Mouse (Mus musculus): ENCODE results near the gene Cdk2ap2. TPM values are rescaled to one million over a fixed set of nuclear protein-coding genes. Genes with fewer than 3 reads are reported as not detected.

Cdk2ap2 gene
- polyA plus RNA-seq, 1 experiment from 2014 or later = 82.7 TPM

DNA sequence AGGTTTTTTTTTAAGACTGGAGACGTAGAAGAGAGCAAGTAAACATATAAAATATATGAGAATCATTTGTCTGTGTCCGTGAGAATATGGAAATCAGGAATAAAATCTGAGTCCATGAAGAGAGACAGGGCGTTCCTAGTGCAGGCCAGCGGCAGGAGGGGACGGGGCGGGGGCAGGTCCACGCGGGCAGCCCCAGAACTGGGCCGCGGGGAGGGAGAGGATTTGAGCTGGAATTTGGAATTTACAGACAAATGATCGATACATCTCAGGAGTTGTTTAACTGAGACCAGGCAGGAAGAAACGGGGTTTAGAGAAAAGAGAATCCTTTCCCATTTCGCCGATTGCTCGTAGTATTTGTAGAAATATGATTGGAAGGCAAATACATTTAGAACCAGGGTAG, 26.7 kb upstream of the Cdk2ap2 start:
- no peaks in the 10 kb centered on the region for H3K36me3 ChIP-seq
- H3K4me2 ChIP-seq = no peak overlapping the region
- 76% methylated on average over 15 of the region's 15 CpGs for WGBS
- H3K27me3 ChIP-seq = no peaks in the 10 kb centered on the region
- no peak overlapping the region for H3K27ac ChIP-seq
- ATAC-seq (ENCODE audit: insufficient number of reproducible peaks, low FRiP score, low TSS enrichment, low read depth) = no peak
- H3K4me3 ChIP-seq = no peak overlapping the region
- no peak overlapping the region for H3K9ac ChIP-seq
- no peaks in the 10 kb centered on the region for H3K4me1 ChIP-seq
- no peaks in the 10 kb centered on the region for H3K9me3 ChIP-seq

DNA sequence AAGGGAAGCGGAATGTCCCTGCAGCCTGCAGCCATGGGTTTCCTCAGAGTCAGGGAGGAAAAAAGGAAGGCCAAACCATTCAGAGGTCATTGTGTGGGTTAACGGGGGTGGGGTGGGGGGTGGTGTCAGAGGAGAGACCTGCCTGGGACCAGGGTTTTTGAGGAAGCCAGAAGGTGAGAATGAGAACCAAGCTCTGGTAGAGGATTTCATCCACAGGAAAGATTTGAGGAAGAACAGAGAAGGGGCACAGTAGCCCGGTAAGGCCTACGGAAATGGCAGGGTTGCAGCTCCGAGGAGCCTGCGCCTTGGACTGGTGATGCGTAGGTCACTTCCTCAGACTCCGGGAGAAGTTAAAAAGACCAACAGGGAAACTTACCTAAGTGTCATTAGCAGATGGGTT, 26.2 kb upstream of the Cdk2ap2 start:
- WGBS = 81% methylated on average over 8 of the region's 8 CpGs
- H3K4me3 ChIP-seq = no peak overlapping the region
- no peaks in the 10 kb centered on the region for H3K27me3 ChIP-seq
- no peak overlapping the region for H3K9ac ChIP-seq
- H3K9me3 ChIP-seq = no peaks in the 10 kb centered on the region
- H3K27ac ChIP-seq = no peak overlapping the region
- no peak for ATAC-seq (ENCODE audit: insufficient number of reproducible peaks, low FRiP score, low TSS enrichment, low read depth)
- H3K4me2 ChIP-seq = no peak overlapping the region
- H3K36me3 ChIP-seq = no peaks in the 10 kb centered on the region
- H3K4me1 ChIP-seq = no peaks in the 10 kb centered on the region

DNA sequence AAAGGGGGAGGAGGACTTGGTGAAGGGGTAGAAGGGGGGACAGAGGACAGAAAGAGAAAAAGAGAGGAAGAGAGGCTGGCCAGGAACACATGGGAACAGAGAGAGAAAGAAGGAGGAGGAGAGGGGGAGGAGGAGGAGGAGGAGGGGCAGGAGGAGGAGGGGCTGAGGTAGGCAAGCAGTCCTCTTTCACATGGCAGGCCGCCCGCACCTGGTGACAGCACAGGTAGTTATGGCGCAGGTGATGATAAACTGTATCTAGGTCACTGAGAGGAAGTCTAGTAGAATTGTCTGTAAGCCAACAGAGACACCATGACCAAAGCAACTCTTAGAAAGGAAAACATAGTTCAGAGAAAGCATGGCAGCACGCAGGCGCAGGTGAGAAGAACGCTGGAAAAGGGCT, 25.6 kb upstream of the Cdk2ap2 start:
- 90% methylated on average over 6 of the region's 6 CpGs for WGBS
- Histone ChIP-seq H3K4me2 (no peak overlapping the region), H3K4me3 (no peak overlapping the region), H3K9me3 (no peaks in the 10 kb centered on the region), H3K4me1 (no peaks in the 10 kb centered on the region), H3K27ac (no peak overlapping the region), H3K36me3 (no peaks in the 10 kb centered on the region), H3K9ac (no peak overlapping the region), H3K27me3 (no peaks in the 10 kb centered on the region)
- no peak for ATAC-seq (ENCODE audit: insufficient number of reproducible peaks, low FRiP score, low TSS enrichment, low read depth)

DNA sequence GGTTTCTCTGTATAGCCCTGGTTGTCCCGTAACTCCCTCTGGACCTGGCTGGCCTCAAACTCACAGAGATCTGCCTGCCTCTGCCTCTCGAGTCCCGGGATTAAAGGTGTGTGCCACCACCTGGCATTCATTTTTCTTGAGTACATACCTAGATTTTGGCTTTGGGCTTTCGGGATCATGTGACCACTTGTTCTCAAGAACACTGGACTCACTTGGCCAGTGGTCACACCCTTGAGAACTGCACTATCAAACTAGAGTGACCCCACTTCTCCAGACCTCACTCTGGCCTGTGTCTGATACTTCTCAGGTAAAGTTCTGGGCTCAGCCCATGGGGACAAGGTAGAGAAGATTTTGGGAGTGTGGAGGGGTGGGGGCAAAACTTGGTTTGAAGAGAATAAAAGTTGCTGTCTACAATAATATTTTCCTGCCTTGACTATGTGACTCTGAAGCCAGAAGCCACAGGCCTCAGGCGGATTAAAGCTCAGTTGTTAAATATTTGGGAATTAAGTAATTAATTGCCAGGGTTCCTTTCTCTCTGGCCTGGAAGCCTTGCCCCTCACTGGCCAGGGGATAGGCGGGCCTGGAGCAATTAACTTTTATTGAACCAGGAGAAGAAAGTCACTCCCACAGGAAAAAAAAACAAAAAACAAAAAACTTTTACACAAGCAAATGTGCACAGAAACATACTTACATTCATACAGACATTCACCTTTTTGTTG, 24.1 kb upstream of the Cdk2ap2 start:
- no peak overlapping the region for H3K9ac ChIP-seq
- H3K9me3 ChIP-seq = no peaks in the 10 kb centered on the region

DNA sequence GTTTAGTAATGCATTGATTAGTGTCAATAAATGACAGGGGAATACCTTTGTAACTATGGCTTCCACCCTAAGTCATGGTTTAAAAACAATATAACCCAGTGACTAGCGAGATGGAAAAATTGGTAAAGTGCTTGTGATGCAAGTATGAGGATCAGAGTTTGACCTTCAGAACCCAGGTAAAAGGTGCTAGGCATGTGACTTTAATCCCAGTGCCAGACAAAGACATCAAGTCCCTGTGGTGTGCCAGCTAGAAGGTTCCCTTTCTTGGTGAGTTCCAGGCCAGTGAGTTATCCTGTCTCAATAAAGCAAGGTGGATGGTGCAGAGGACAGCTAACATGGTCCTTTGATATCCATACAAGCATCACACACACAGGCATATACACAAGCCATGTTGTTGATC, 21.5 kb upstream of the Cdk2ap2 start:
- 88% methylated on average over 1 of the region's 1 CpGs for WGBS
- no peak overlapping the region for H3K4me3 ChIP-seq
- no peak overlapping the region for H3K9ac ChIP-seq
- no peak for ATAC-seq (ENCODE audit: insufficient number of reproducible peaks, low FRiP score, low TSS enrichment, low read depth)
- H3K4me1 ChIP-seq = no peaks in the 10 kb centered on the region
- no peak overlapping the region for H3K4me2 ChIP-seq
- no peaks in the 10 kb centered on the region for H3K27me3 ChIP-seq
- H3K36me3 ChIP-seq = no peaks in the 10 kb centered on the region
- H3K27ac ChIP-seq = no peak overlapping the region
- H3K9me3 ChIP-seq = no peaks in the 10 kb centered on the region

More for the DNA sequence above, 24.1 kb upstream of the Cdk2ap2 start:
- H3K4me3 ChIP-seq = no peak overlapping the region
- H3K4me2 ChIP-seq = no peak overlapping the region
- no peaks in the 10 kb centered on the region for H3K27me3 ChIP-seq
- ATAC-seq (ENCODE audit: insufficient number of reproducible peaks, low FRiP score, low TSS enrichment, low read depth) = no peak
- H3K4me1 ChIP-seq = no peaks in the 10 kb centered on the region
- no peaks in the 10 kb centered on the region for H3K36me3 ChIP-seq
- WGBS = 67% methylated on average over 6 of the region's 6 CpGs
- no peak overlapping the region for H3K27ac ChIP-seq

DNA sequence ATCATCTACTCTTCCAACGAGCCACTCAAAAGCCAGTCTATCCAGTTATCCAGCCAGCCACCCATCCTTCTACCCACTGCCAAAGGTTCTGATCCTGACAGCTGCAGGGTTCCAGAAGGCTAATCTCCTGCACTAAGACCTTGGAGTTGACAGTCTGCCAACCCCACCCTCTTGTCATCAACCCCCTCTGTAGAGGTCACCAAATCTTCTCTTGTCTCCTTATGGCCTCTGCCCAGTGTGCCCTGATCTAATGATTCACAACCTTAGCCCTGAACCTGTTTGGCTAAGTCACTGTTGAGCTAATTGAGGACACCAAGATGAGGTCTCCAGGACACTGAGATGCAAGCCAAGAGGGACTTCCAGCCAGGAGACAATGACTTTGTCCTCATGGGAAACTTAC, 17.4 kb upstream of the Cdk2ap2 start:
- no peak overlapping the region for H3K27ac ChIP-seq
- ATAC-seq (ENCODE audit: insufficient number of reproducible peaks, low FRiP score, low TSS enrichment, low read depth) = no peak
- no peaks in the 10 kb centered on the region for H3K4me1 ChIP-seq
- H3K4me3 ChIP-seq = no peak overlapping the region
- H3K27me3 ChIP-seq = 0 out of 2 replicates have a peak, but pooled peaks cover 7% of the 10 kb centered on the region
- H3K4me2 ChIP-seq = no peak overlapping the region
- WGBS = 82% methylated on average over 1 of the region's 1 CpGs
- H3K9me3 ChIP-seq = no peaks in the 10 kb centered on the region
- H3K9ac ChIP-seq = no peak overlapping the region
- no peaks in the 10 kb centered on the region for H3K36me3 ChIP-seq

DNA sequence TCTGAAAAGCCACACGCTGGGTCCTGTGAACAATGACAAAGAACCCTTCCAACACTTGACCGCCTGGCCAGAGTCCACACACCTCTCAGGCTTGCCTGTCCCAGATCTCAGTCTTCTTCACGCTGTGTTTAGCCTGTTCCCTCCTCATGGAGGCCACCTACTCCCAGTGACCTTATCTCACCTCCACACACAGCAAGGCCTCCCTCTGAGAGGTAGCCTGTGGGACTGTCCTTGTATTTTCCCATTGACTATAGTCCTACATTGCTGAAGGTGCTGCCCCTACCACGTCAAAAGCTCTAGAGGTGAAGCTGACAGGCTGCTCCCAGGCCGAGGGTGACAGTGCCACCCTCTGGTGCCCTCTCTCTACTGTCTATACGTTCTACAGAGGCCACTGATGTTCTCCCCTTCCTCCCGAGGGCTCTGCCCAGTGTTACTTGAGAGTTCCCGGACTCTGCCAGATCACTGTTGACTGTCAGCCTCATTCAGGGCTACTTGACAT, 16.4 kb upstream of the Cdk2ap2 start:
- H3K4me2 ChIP-seq = no peak overlapping the region
- no peaks in the 10 kb centered on the region for H3K4me1 ChIP-seq
- H3K27me3 ChIP-seq = 0 out of 2 replicates have a peak, but pooled peaks cover 7% of the 10 kb centered on the region
- no peak for ATAC-seq (ENCODE audit: insufficient number of reproducible peaks, low FRiP score, low TSS enrichment, low read depth)
- no peaks in the 10 kb centered on the region for H3K36me3 ChIP-seq
- no peak overlapping the region for H3K4me3 ChIP-seq
- H3K27ac ChIP-seq = no peak overlapping the region
- no peaks in the 10 kb centered on the region for H3K9me3 ChIP-seq
- no peak overlapping the region for H3K9ac ChIP-seq
- WGBS = 61% methylated on average over 8 of the region's 8 CpGs

DNA sequence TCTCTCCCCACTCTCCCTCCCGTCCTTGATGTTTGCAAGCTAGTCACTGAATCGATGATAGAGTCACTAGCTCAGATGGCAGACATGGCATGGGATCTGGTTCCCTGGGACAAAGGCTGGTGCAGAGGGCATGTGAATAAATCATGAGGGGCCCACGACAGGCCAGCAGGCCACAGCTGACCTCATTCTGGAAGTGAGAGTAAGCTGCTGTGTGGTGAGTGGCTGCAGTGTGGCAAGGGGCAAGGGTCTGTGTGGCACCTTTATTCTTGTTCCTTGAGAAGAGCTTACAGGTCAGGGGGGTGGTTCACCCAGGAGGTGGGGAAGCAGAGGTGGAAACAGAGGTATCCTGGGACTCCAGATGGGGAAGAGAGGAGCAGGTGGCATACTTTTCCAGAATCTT, 15.6 kb upstream of the Cdk2ap2 start, which contains the start of gene Cabp2:
TSS of gene Cabp2 (plus strand) at position 185 of the 400 bp plus-strand sequence.
- Histone ChIP-seq H3K4me2 (no peak within 1 kb of the TSS), H3K9ac (no peak within 1 kb of the TSS), H3K27me3 (0 out of 2 replicates have a peak, but pooled peaks cover 7% of the 10 kb centered on the region), H3K27ac (no peak within 1 kb of the TSS), H3K9me3 (no peaks in the 10 kb centered on the region), H3K4me3 (no peak within 1 kb of the TSS), H3K36me3 (no peaks in the 10 kb centered on the region), H3K4me1 (no peaks in the 10 kb centered on the region)
- WGBS = 65% methylated on average over 3 of the region's 3 CpGs
- no peak for ATAC-seq (ENCODE audit: insufficient number of reproducible peaks, low FRiP score, low TSS enrichment, low read depth)

DNA sequence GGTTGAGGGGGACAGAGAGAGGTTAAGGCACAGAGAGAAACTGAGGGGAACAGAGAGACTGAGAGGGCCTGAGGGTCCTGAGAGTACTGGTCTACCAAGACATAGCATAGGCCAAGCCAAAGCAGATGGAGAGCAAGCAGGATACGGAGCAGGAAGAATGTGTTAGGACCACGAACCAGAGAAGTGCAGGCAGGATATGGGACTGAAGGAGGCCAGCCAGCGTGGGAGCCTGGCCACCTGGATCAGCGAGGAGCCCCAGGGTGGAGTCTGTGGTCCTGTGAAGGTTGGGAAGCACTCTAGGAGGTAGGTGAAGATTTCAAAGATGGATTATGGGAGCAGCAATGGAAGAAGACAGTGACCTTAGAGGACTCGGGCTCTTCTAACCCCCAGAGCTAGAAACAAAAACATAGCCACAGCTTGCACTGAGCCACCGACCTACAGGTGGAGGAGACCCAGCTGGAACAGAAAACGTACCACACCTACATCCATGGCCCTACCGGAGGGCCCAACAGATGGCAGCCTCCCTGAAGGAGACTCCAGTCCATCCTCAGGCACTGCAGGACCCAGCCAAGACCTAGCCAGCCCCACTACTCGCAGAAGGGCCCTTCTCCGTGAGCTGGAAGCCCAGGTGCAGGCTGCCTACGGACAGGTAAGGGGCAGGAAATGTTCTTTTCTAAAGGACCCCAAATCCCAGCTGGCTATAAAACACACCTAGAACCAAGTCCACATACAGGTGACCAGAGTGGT, 14.6 kb upstream of the Cdk2ap2 start:
- ATAC-seq (ENCODE audit: insufficient number of reproducible peaks, low FRiP score, low TSS enrichment, low read depth) = no peak
- no peaks in the 10 kb centered on the region for H3K9me3 ChIP-seq
- WGBS = 80% methylated on average over 11 of the region's 11 CpGs

DNA sequence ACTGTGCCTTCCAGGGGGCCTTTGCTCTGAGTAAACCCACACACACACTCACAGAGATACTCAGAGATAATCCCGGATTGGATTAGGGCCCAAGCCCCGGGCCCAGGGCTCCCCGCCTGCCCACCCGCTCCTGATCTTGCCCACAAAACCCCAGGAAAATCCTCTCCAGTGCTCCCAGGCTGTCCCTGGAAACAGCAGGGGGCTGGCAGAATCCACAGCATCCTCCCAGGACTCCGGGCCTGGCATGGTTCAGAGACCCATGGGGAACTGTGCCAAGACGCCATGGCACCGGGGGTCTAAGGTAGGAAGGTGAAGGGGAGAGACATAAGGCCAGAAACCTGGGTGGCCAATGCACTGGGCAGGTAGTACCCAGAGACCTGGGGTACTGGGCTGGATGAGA, 13.7 kb upstream of the Cdk2ap2 start:
- Histone ChIP-seq H3K4me2 (no peak overlapping the region), H3K9ac (no peak overlapping the region), H3K9me3 (no peaks in the 10 kb centered on the region), H3K36me3 (no peaks in the 10 kb centered on the region), H3K27me3 (0 out of 2 replicates have a peak, but pooled peaks cover 7% of the 10 kb centered on the region), H3K4me3 (no peak overlapping the region), H3K4me1 (no peaks in the 10 kb centered on the region), H3K27ac (no peak overlapping the region)
- ATAC-seq (ENCODE audit: insufficient number of reproducible peaks, low FRiP score, low TSS enrichment, low read depth) = no peak
- 84% methylated on average over 7 of the region's 7 CpGs for WGBS

More for the DNA sequence above, 14.6 kb upstream of the Cdk2ap2 start:
- Histone ChIP-seq H3K4me3 (no peak overlapping the region), H3K4me1 (no peaks in the 10 kb centered on the region), H3K36me3 (no peaks in the 10 kb centered on the region), H3K4me2 (no peak overlapping the region), H3K27ac (no peak overlapping the region), H3K27me3 (0 out of 2 replicates have a peak, but pooled peaks cover 7% of the 10 kb centered on the region), H3K9ac (no peak overlapping the region)

DNA sequence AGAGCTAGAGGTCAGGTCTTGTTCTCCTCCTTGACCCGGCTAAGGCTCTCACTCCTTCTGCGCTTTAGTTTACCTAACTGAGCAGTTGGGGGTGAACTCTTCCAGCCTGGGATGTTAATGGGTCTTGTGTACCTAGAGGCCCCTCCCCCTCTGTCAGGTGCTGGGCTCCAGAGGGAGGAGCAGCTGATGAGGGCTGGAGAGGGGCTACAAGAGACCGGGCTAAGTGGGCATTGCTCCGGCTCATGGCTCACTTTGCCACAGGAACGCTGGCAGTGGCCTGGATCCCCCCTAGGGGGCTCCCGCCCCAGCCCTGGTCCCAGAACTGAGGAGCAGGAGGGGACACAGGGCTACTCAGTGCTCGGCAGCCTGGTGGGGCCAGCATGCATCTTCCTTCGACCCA, 13.2 kb upstream of the Cdk2ap2 start:
- 30% methylated on average over 8 of the region's 8 CpGs for WGBS
- no peak overlapping the region for H3K4me3 ChIP-seq
- 0 out of 2 replicates have a peak, but pooled peaks cover 7% of the 10 kb centered on the region for H3K27me3 ChIP-seq
- H3K4me2 ChIP-seq = no peak overlapping the region
- H3K4me1 ChIP-seq = no peaks in the 10 kb centered on the region
- no peak for ATAC-seq (ENCODE audit: insufficient number of reproducible peaks, low FRiP score, low TSS enrichment, low read depth)
- H3K27ac ChIP-seq = no peak overlapping the region
- H3K9ac ChIP-seq = no peak overlapping the region
- H3K9me3 ChIP-seq = no peaks in the 10 kb centered on the region
- no peaks in the 10 kb centered on the region for H3K36me3 ChIP-seq

DNA sequence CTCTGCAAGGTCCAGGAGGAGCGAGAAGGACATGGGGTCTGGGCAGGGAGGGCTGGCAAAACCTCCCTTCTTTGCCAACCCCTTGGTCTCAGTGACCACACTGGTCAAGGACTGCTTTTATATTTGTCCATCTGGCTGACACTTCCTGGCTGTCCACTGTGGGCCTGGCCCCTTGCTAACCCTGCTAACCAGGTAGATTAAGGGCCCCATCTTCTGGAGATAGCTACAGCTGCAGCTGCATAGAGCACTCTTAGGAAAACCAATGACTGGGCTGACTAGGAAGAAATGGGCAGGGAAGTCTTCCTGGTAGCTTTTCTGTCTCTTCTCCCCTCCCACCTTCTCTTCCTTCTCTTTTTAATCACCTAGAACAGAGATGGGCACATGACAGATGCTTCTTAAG, 12.0 kb upstream of the Cdk2ap2 start:
- no peak overlapping the region for H3K27ac ChIP-seq
- 0 out of 2 replicates have a peak, but pooled peaks cover 12% of the 10 kb centered on the region for H3K27me3 ChIP-seq
- no peak overlapping the region for H3K9ac ChIP-seq
- H3K9me3 ChIP-seq = no peaks in the 10 kb centered on the region
- ATAC-seq (ENCODE audit: insufficient number of reproducible peaks, low FRiP score, low TSS enrichment, low read depth) = no peak
- H3K4me3 ChIP-seq = no peak overlapping the region
- H3K36me3 ChIP-seq = no peaks in the 10 kb centered on the region
- H3K4me2 ChIP-seq = no peak overlapping the region
- WGBS = 100% methylated on average over 1 of the region's 1 CpGs
- H3K4me1 ChIP-seq = no peaks in the 10 kb centered on the region
